Mouse (Mus musculus): ENCODE data around the gene Hmg20b.

GRCm38 (mm10) chr10:81300352-81300907 lies 49.9 kb downstream of the Hmg20b start:
- TF ChIP-seq CTCF (IDR thresholded peaks at IDR 0.05; ENCODE audit: low read depth, low read length) (no peak), POLR2A (IDR thresholded peaks at IDR 0.05; ENCODE audit: insufficient read depth, low read length) (no peak)

Data from ES-Bruce4 (cell line).